Mouse (Mus musculus) embryo, embryonic 9.5 days (tissue): Measurements from ENCODE around the gene Cacng3.

ENCODE experiments used
- DNase-seq: peaks from one replicate; pipeline ENCODE4 v3.0.0-alpha.2; 2017; ENCODE audit errors: extremely low spot score

Gene Cacng3

GRCm38 (mm10) chr7:122670442-122670872, at the start of gene Cacng3:
TSS of gene Cacng3 (plus strand) at chr7:122670492.
- DNase-seq: no peak

GRCm38 (mm10) chr7:122622125-122622774, 48.0 kb upstream of the Cacng3 start:
- DNase-seq: no peak

- no peak for DNase-seq
Observed at GRCm38 (mm10) chr7:122623753-122624152, 46.5 kb upstream of the Cacng3 start.

GRCm38 (mm10) chr7:122628050-122628449, 42.2 kb upstream of the Cacng3 start:
- DNase-seq: no peak

- no peak for DNase-seq
Observed at GRCm38 (mm10) chr7:122630386-122630785, 39.9 kb upstream of the Cacng3 start.

- DNase-seq: no peak
Observed at GRCm38 (mm10) chr7:122631151-122631550, 39.1 kb upstream of the Cacng3 start.

GRCm38 (mm10) chr7:122632946-122633345, 37.3 kb upstream of the Cacng3 start:
- DNase-seq: no peak

GRCm38 (mm10) chr7:122633463-122633862, 36.8 kb upstream of the Cacng3 start:
- DNase-seq: no peak

GRCm38 (mm10) chr7:122643676-122644075, 26.6 kb upstream of the Cacng3 start:
- DNase-seq: no peak

- DNase-seq: no peak
Observed at GRCm38 (mm10) chr7:122649306-122649705, 21.0 kb upstream of the Cacng3 start.

- DNase-seq: no peak
Observed at GRCm38 (mm10) chr7:122652523-122652922, 17.8 kb upstream of the Cacng3 start.

- no peak for DNase-seq
Observed at GRCm38 (mm10) chr7:122656671-122657070, 13.6 kb upstream of the Cacng3 start.

- DNase-seq: no peak
Observed at GRCm38 (mm10) chr7:122657423-122658126, 12.7 kb upstream of the Cacng3 start.

GRCm38 (mm10) chr7:122665311-122666049, 4.8 kb upstream of the Cacng3 start:
- DNase-seq: no peak

GRCm38 (mm10) chr7:122667903-122668302, 2.4 kb upstream of the Cacng3 start:
- peak; percentile 17 for DNase-seq

- DNase-seq: peak; percentile 90
Observed at GRCm38 (mm10) chr7:122670873-122671641, 765 bp downstream of the Cacng3 start.

- no peak for DNase-seq
Observed at GRCm38 (mm10) chr7:122672981-122673380, 2.7 kb downstream of the Cacng3 start.

GRCm38 (mm10) chr7:122675207-122675606, 4.9 kb downstream of the Cacng3 start:
- no peak for DNase-seq

- no peak for DNase-seq
Observed at GRCm38 (mm10) chr7:122701751-122702150, 31.5 kb downstream of the Cacng3 start.

GRCm38 (mm10) chr7:122702443-122702842, 32.2 kb downstream of the Cacng3 start:
- no peak for DNase-seq

GRCm38 (mm10) chr7:122706736-122707135, 36.4 kb downstream of the Cacng3 start:
- DNase-seq: no peak

- DNase-seq: no peak
Observed at GRCm38 (mm10) chr7:122716299-122716698, 46.0 kb downstream of the Cacng3 start.
